Mouse (Mus musculus): ENCODE measurements around the gene Has3.

DNA sequence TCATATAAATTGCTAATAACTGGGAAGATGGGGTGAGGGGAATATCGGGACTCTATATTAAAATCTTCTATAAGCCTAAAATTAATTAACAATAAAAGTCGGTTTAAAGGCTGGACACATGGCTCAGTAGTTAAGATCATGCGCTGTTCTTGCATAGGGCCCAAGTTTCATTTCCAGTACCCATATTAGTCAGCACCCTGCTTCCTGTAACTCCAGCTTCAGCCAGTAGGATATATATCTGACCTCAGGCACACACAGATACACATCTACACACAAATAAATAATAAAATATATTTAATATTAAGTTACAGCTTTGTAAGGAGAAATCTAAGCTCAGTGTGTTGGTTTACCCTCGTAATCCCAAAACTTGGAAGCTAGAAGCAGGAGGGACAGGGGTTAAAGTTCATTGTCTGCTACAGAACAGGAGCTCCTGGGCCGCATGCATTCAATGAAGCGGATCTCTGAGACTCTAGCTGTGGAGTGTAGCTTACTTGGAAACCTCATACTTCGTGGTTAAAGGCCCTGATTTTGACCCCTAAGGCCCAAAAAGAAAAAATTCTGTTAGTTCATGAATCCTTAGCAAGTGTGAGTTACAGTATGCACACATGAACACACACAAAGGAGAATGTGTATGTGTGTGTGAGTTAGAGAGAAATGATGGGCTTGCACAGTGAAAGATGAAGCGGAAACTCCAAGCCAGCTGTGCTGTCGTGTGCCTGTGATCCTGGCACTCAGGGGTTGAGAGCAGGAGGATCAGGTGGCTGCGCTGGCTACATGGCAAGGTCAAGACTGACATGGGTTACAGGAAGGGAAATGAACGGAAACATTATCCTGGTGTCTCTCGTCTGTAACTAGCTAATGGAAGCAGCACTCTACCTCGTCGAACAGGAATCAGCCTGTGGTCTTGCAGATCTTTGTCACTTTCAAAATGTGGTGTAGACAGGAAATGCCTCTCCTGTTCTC is 49.2 kb upstream of the Has3 start:
- TF ChIP-seq CTCF (IDR thresholded peaks at IDR 0.05; ENCODE audit: borderline replicate concordance, insufficient read depth, low read length) (no peak), POLR2A (IDR thresholded peaks at IDR 0.05; ENCODE audit: low read depth, low read length) (no peak)

Measured in embryonic fibroblast, embryonic 13.5 days (primary cell).